Mouse (Mus musculus) neural tube, embryonic 13.5 days (tissue): Measurements from ENCODE around the gene Phactr1. TPM values are rescaled to one million over a fixed set of nuclear protein-coding genes. Genes with fewer than 3 reads are reported as not detected.
"Not testable (repeated sequence)": the region's sequence is repeated elsewhere in the genome, so short reads cannot be mapped to it uniquely, and the experiment has no call there.

Source experiments
- ATAC-seq: fragments of 200-750 bp; cut with Nextera tagmentation; 2 replicates; pipeline ENCODE4 v1.8.0; 2017; ENCODE audit warnings: low read depth, mild to moderate bottlenecking, moderate TSS enrichment, moderate library complexity
- H3K27ac ChIP-seq: fragments of 300-500 bp; sonication (generic); replicated peaks from 2 replicates; pipeline ENCODE4 v1.5.1; 2015; ENCODE audit warnings: moderate library complexity, mild to moderate bottlenecking, inconsistent platforms
- H3K27me3 ChIP-seq: fragments of 300-500 bp; sonication (generic); 2 replicates; pipeline ENCODE4 v1.6.1; 2015; ENCODE audit warnings: mild to moderate bottlenecking, inconsistent platforms
- H3K36me3 ChIP-seq: fragments of 300-500 bp; sonication (generic); 2 replicates; pipeline ENCODE4 v1.6.1; 2015; ENCODE audit warnings: mild to moderate bottlenecking, inconsistent platforms
- H3K4me1 ChIP-seq: fragments of 300-500 bp; sonication (generic); replicated peaks from 2 replicates; pipeline ENCODE4 v1.6.1; 2015; ENCODE audit warnings: inconsistent platforms
- H3K4me2 ChIP-seq: fragments of 300-500 bp; sonication (generic); 2 replicates; pipeline ENCODE4 v1.6.1; 2015; ENCODE audit warnings: inconsistent platforms, mild to moderate bottlenecking, moderate library complexity
- H3K4me3 ChIP-seq: fragments of 300-500 bp; sonication (generic); 2 replicates; pipeline ENCODE4 v1.5.1; 2015; ENCODE audit warnings: mild to moderate bottlenecking, inconsistent platforms
- H3K9ac ChIP-seq: fragments of 300-500 bp; sonication (generic); 2 replicates; pipeline ENCODE4 v1.6.1; 2015; ENCODE audit warnings: moderate library complexity, mild to moderate bottlenecking, inconsistent platforms
- H3K9me3 ChIP-seq: fragments of 300-500 bp; sonication (generic); 2 replicates; pipeline ENCODE4 v1.6.1; 2016; ENCODE audit warnings: inconsistent platforms
- WGBS: fragments of 180-500 bp; shearing (Covaris S2); methylation state at CpG from one replicate; pipeline ENCODE4 v1.1.7; 2015; 5-methylcytosine and 5-hydroxymethylcytosine counted together
- polyA plus RNA-seq: library from polyadenylated mRNA; unstranded; fragments of >200 nt; fragmentation: Nextera tagmentation; extraction: Ambion mirVana; gene quantifications from 2 replicates; pipeline ENCODE4 v1.2.1, GENCODE M21; 2015

The Phactr1 gene
- polyA plus RNA-seq, 1 experiment from 2014 or later = 50.3 TPM

DNA sequence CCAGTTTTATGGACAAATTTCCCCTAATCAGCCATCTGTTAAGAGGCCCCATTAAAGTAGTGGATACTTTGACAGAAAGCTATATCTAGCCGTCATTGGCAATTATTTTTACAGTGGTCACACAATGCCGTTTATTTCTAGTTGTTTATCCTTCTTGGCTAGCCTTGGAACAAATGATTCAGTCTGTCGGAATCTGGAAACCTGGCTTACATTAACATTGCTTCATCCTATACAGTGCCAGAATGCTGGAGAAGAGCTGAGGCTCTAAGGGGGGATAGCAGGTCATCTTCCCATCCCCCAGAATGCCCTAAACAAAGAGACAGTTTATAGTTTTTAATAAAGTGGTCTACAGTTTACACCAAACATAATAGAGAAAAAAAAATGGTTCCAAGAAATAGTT lies 257.4 kb downstream of the Phactr1 start:
- Histone ChIP-seq H3K27me3 (peaks cover 4% of the 10 kb centered on the region; the same call in 1 of the 2 replicates), H3K9ac (no peak overlapping the region), H3K4me2 (no peak overlapping the region), H3K4me3 (no peak overlapping the region), H3K27ac (no peak overlapping the region), H3K4me1 (peaks cover 13% of the 10 kb centered on the region), H3K36me3 (no peaks in the 10 kb centered on the region), H3K9me3 (no peaks in the 10 kb centered on the region)
- no peak for ATAC-seq
- WGBS = 75% methylated on average over 3 of the region's 3 CpGs

DNA sequence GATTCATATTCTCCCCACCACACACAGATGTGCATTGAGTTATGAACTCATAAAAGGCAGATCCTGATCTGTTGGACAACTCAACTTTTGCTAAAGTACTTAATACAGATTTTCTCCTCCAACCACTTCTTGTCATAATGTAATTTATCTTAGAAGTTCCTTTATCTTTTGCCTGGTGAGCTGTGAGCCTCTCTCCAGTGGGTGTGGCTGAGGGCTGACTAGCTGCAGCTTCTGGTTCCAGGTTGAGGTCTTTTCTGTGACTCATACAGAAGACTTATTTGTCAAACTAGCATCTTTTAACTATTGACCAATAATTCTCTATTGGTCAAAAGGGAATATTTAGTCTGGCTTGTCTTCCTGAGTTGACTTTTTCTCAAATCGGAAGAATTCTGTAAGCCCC lies 257.9 kb downstream of the Phactr1 start:
- Histone ChIP-seq H3K9ac (no peak overlapping the region), H3K9me3 (no peaks in the 10 kb centered on the region), H3K4me2 (no peak overlapping the region), H3K27me3 (peaks cover 4% of the 10 kb centered on the region; the same call in 1 of the 2 replicates), H3K27ac (no peak overlapping the region), H3K4me3 (no peak overlapping the region), H3K36me3 (no peaks in the 10 kb centered on the region), H3K4me1 (peaks cover 13% of the 10 kb centered on the region)
- WGBS = 89% methylated on average over 1 of the region's 1 CpGs
- ATAC-seq = no peak

GRCm38 (mm10) chr13:42940271-42940670 lies 259.8 kb downstream of the Phactr1 start:
- Histone ChIP-seq H3K9ac (no peak overlapping the region), H3K27ac (no peak overlapping the region), H3K4me1 (no peaks in the 10 kb centered on the region; the same call in 1 of the 2 replicates), H3K4me3 (no peak overlapping the region), H3K4me2 (no peak overlapping the region), H3K9me3 (no peaks in the 10 kb centered on the region), H3K27me3 (peaks cover 4% of the 10 kb centered on the region; the same call in 1 of the 2 replicates), H3K36me3 (no peaks in the 10 kb centered on the region)
- WGBS = 96% methylated on average over 3 of the region's 3 CpGs
- no peak for ATAC-seq

GRCm38 (mm10) chr13:42944106-42944505 lies 263.7 kb downstream of the Phactr1 start:
- Histone ChIP-seq H3K4me2 (no peak overlapping the region), H3K27me3 (no peaks in the 10 kb centered on the region), H3K9me3 (no peaks in the 10 kb centered on the region), H3K27ac (no peak overlapping the region), H3K4me1 (no peaks in the 10 kb centered on the region), H3K9ac (no peak overlapping the region), H3K4me3 (no peak overlapping the region), H3K36me3 (no peaks in the 10 kb centered on the region)
- WGBS = 77% methylated on average over 3 of the region's 3 CpGs
- no peak for ATAC-seq

DNA sequence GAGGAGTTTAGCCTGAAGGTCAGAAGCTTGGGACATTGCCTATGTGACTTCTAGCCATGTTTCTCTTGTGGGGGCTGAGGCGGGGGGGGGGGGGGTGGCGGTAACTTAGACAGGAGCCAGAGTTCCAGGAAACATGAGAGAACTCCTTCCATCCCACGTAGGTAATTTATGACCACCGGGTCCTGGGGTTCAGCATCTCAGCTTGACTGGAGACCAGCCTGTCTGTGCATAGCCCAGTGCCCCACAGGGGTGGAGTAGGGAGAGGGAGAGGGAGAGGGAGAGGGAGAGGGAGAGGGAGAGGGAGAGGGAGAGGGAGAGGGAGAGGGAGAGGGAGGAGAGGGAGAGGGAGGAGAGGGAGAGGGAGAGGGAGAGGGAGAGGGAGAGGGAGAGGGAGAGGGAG lies 264.8 kb downstream of the Phactr1 start:
- H3K9me3 ChIP-seq, H3K4me1 ChIP-seq, H3K36me3 ChIP-seq, ATAC-seq, H3K4me2 ChIP-seq, H3K4me3 ChIP-seq, H3K9ac ChIP-seq, H3K27me3 ChIP-seq, H3K27ac ChIP-seq: not testable (repeated sequence)
- 56% methylated on average over 3 of the region's 4 CpGs for WGBS

DNA sequence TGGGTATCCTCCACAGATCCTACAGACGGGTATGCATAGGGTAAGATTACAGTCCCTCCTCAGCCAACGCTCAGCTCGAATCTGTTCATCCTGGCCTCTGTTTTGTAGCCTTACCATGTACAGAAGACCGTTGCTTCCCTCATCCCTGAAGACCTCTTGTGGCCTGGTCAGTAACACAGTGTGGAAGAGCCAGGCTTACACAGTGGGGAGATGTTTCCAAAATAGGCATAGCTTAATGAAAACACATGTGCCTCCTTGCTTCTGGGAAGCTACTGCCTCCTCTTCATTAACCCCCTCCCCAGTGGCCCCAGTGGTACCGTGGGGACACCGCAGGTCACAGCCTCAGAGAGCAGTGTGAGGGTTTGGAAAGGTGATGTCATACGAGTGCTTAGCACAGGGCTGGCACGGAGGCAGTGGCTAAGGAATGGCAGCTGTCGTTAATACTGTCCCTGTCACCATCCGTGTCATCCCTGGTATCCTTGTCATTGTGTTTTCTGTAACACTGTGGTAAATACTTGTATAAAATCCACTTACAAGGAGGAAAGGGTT lies 268.4 kb downstream of the Phactr1 start:
- H3K4me3 ChIP-seq = no peak overlapping the region
- H3K9me3 ChIP-seq = no peaks in the 10 kb centered on the region
- H3K27ac ChIP-seq = no peak overlapping the region
- H3K4me2 ChIP-seq = no peak overlapping the region
- no peak for ATAC-seq
- no peaks in the 10 kb centered on the region for H3K27me3 ChIP-seq
- H3K36me3 ChIP-seq = no peaks in the 10 kb centered on the region
- 82% methylated on average over 10 of the region's 10 CpGs for WGBS
- H3K4me1 ChIP-seq = peaks cover 4% of the 10 kb centered on the region; the same call in 1 of the 2 replicates
- no peak overlapping the region for H3K9ac ChIP-seq

DNA sequence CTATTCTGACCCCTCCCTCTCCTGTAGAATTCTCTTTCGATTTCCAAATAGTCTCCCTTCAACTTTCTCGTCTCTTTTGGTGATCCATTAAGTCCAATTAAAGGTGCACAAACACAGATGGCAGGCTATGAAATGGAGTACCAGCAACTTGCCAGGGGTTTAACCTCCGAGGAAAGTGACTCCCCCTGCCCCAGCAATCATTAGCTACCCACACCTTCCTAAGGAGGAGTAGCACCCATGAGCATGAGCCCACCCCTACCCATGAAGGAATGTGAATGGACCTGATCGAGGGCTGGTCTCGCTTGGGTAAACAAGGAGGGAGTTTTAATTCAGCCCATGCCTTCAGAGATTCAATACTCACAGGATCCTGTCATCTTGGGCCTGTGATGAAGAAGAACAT lies 268.9 kb downstream of the Phactr1 start:
- no peak overlapping the region for H3K4me2 ChIP-seq
- WGBS = 82% methylated on average over 5 of the region's 5 CpGs
- H3K9ac ChIP-seq = no peak overlapping the region
- H3K4me1 ChIP-seq = peaks cover 4% of the 10 kb centered on the region; the same call in 1 of the 2 replicates
- H3K36me3 ChIP-seq = no peaks in the 10 kb centered on the region
- H3K4me3 ChIP-seq = no peak overlapping the region
- H3K27ac ChIP-seq = no peak overlapping the region
- H3K27me3 ChIP-seq = no peaks in the 10 kb centered on the region
- ATAC-seq = no peak
- no peaks in the 10 kb centered on the region for H3K9me3 ChIP-seq

- Histone ChIP-seq H3K4me2 (no peak overlapping the region), H3K4me3 (no peak overlapping the region), H3K4me1 (peaks cover 4% of the 10 kb centered on the region; the same call in 1 of the 2 replicates), H3K36me3 (no peaks in the 10 kb centered on the region), H3K9me3 (no peaks in the 10 kb centered on the region), H3K9ac (no peak overlapping the region), H3K27ac (no peak overlapping the region), H3K27me3 (no peaks in the 10 kb centered on the region)
- ATAC-seq = no peak
- 61% methylated on average over 3 of the region's 3 CpGs for WGBS
These were observed 269.6 kb downstream of the Phactr1 start for GRCm38 (mm10) chr13:42950056-42950455.

GRCm38 (mm10) chr13:42952037-42952721 lies 271.8 kb downstream of the Phactr1 start:
- Histone ChIP-seq H3K9me3 (no peaks in the 10 kb centered on the region), H3K36me3 (no peaks in the 10 kb centered on the region), H3K4me2 (no peak overlapping the region), H3K27me3 (no peaks in the 10 kb centered on the region), H3K27ac (no peak overlapping the region), H3K4me3 (no peak overlapping the region), H3K9ac (no peak overlapping the region), H3K4me1 (peaks cover 4% of the 10 kb centered on the region; the same call in 1 of the 2 replicates)
- ATAC-seq = no peak
- 72% methylated on average over 15 of the region's 15 CpGs for WGBS

- H3K4me2 ChIP-seq = no peak overlapping the region
- H3K9me3 ChIP-seq = no peaks in the 10 kb centered on the region
- peaks cover 4% of the 10 kb centered on the region; the same call in 1 of the 2 replicates for H3K4me1 ChIP-seq
- no peaks in the 10 kb centered on the region for H3K27me3 ChIP-seq
- whole genome bisulfite sequencing = 94% methylated on average over 6 of the region's 6 CpGs
- ATAC-seq = no peak
- no peaks in the 10 kb centered on the region for H3K36me3 ChIP-seq
- H3K27ac ChIP-seq = no peak overlapping the region
- no peak overlapping the region for H3K4me3 ChIP-seq
- no peak overlapping the region for H3K9ac ChIP-seq
These were observed 272.6 kb downstream of the Phactr1 start for GRCm38 (mm10) chr13:42953071-42953470.

GRCm38 (mm10) chr13:42954116-42954515 lies 273.7 kb downstream of the Phactr1 start:
- no peaks in the 10 kb centered on the region for H3K9me3 ChIP-seq
- H3K4me1 ChIP-seq = peaks cover 4% of the 10 kb centered on the region; the same call in 1 of the 2 replicates
- no peak overlapping the region for H3K4me3 ChIP-seq
- no peaks in the 10 kb centered on the region for H3K27me3 ChIP-seq
- H3K9ac ChIP-seq = no peak overlapping the region
- ATAC-seq = no peak
- 63% methylated on average over 5 of the region's 5 CpGs for WGBS
- no peak overlapping the region for H3K27ac ChIP-seq
- no peak overlapping the region for H3K4me2 ChIP-seq
- no peaks in the 10 kb centered on the region for H3K36me3 ChIP-seq

DNA sequence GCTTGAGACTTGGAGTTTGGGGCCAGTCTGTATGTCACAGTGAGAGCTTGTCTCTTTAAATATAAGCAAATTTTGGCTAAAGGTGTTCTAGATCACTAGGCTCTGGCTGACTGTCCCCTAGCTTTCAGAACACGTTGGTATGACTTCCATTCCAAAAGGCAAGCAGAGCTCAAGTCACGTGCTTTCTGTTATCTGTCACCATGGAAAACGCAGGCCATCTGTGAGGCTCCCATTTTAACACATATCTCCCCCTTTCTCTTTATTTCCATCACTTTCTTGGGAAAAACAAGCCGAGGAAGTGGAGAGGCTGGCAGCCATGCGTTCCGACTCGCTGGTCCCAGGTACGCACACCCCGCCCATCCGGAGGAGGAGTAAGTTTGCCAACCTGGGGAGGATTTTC lies 275.9 kb downstream of the Phactr1 start:
- Histone ChIP-seq H3K27ac (no peak overlapping the region), H3K9me3 (no peaks in the 10 kb centered on the region), H3K27me3 (no peaks in the 10 kb centered on the region), H3K4me2 (no peak overlapping the region), H3K4me1 (no peaks in the 10 kb centered on the region), H3K9ac (no peak overlapping the region), H3K36me3 (no peaks in the 10 kb centered on the region), H3K4me3 (no peak overlapping the region)
- WGBS = 91% methylated on average over 10 of the region's 10 CpGs
- ATAC-seq = no peak

DNA sequence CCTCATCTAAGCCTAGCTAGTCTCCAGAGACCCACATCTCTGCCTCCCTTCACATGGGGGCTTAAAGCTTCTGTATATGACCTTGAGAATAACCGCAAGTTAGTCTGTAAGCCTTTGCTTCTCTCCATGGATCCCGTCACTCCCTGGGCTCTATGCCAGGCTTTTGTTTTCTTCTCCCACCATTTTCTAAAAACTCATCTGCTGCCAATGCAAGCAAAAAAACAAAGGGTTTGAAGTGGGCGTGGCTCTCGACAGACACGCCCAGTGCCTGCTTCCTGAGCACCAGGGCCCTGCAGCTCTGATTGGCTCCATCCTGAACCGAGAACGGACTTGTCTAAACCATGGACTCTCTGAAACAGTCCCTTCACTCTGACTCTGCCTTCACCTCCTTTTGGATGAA lies 277.4 kb downstream of the Phactr1 start:
- Histone ChIP-seq H3K36me3 (no peaks in the 10 kb centered on the region), H3K4me3 (no peak overlapping the region), H3K27ac (no peak overlapping the region), H3K4me1 (no peaks in the 10 kb centered on the region), H3K27me3 (no peaks in the 10 kb centered on the region), H3K9me3 (no peaks in the 10 kb centered on the region), H3K4me2 (no peak overlapping the region), H3K9ac (no peak overlapping the region)
- 72% methylated on average over 7 of the region's 7 CpGs for WGBS
- ATAC-seq = no peak
